Mouse (Mus musculus): ENCODE data around the gene 9530077C05Rik. TPM values are rescaled to one million over a fixed set of nuclear protein-coding genes. Genes with fewer than 3 reads are reported as not detected.

Gene 9530077C05Rik
- polyA plus RNA-seq (2014; fragmentation: Illumina TruSeq; extraction: RNeasy Lipid Tissue Mini Kit (QIAGEN cat#74804); ENCODE audit: low read depth, low replicate concordance), result 4.0 TPM

GRCm38 (mm10) chr9:22411002-22411857, at the start of gene 9530077C05Rik:
Gene 9530077C05Rik, plus strand, starts transcription at chr9:22411513.

GRCm38 (mm10) chr9:22389021-22389476, 22.3 kb upstream of the 9530077C05Rik start, which contains the start of gene Anln:
Gene Anln, minus strand, starts transcription at chr9:22389188.

GRCm38 (mm10) chr9:22453990-22454389, 42.7 kb downstream of the 9530077C05Rik start, which contains the start of gene Gm17545:
Gene Gm17545, plus strand, starts transcription at chr9:22454290.

GRCm38 (mm10) chr9:22469643-22470042, 58.3 kb downstream of the 9530077C05Rik start, which contains the start of gene Rp9:
Gene Rp9, minus strand, starts transcription at chr9:22469743.

GRCm38 (mm10) chr9:22475424-22475868, 64.1 kb downstream of the 9530077C05Rik start, which contains the start of gene Bbs9:
Gene Bbs9, plus strand, starts transcription at chr9:22475715.

Other genes starting within 250 kb of the 9530077C05Rik start
- gene Zfp872, start 223.4 kb upstream of the 9530077C05Rik start, polyA plus RNA-seq (2014; fragmentation: Illumina TruSeq; extraction: RNeasy Lipid Tissue Mini Kit (QIAGEN cat#74804); ENCODE audit: low read depth, low replicate concordance), result 6.4 TPM
- gene Zfp809, start 185.8 kb upstream of the 9530077C05Rik start, polyA plus RNA-seq (2014; fragmentation: Illumina TruSeq; extraction: RNeasy Lipid Tissue Mini Kit (QIAGEN cat#74804); ENCODE audit: low read depth, low replicate concordance), result 105 TPM
- 0.64 TPM for gene Zfp599, start 151.6 kb upstream of the 9530077C05Rik start, polyA plus RNA-seq (2014; fragmentation: Illumina TruSeq; extraction: RNeasy Lipid Tissue Mini Kit (QIAGEN cat#74804); ENCODE audit: low read depth, low replicate concordance)
- gene Zfp810, start 103.9 kb upstream of the 9530077C05Rik start, polyA plus RNA-seq (2014; fragmentation: Illumina TruSeq; extraction: RNeasy Lipid Tissue Mini Kit (QIAGEN cat#74804); ENCODE audit: low read depth, low replicate concordance), result 18.8 TPM
- 11.0 TPM for gene Anln, start 22.3 kb upstream of the 9530077C05Rik start, polyA plus RNA-seq (2014; fragmentation: Illumina TruSeq; extraction: RNeasy Lipid Tissue Mini Kit (QIAGEN cat#74804); ENCODE audit: low read depth, low replicate concordance)
- gene Gm17545, start 42.8 kb downstream of the 9530077C05Rik start, polyA plus RNA-seq (2014; fragmentation: Illumina TruSeq; extraction: RNeasy Lipid Tissue Mini Kit (QIAGEN cat#74804); ENCODE audit: low read depth, low replicate concordance), result not detected
- 22.5 TPM for gene Rp9, start 58.2 kb downstream of the 9530077C05Rik start, polyA plus RNA-seq (2014; fragmentation: Illumina TruSeq; extraction: RNeasy Lipid Tissue Mini Kit (QIAGEN cat#74804); ENCODE audit: low read depth, low replicate concordance)
- gene Bbs9, start 64.2 kb downstream of the 9530077C05Rik start, polyA plus RNA-seq (2014; fragmentation: Illumina TruSeq; extraction: RNeasy Lipid Tissue Mini Kit (QIAGEN cat#74804); ENCODE audit: low read depth, low replicate concordance), result 23.8 TPM

Measured in adrenal gland, adult 10 weeks (tissue).